Mouse (Mus musculus) gastrocnemius, adult 2 months (tissue): ENCODE measurements around the gene Fndc8. TPM values are rescaled to one million over a fixed set of nuclear protein-coding genes. Genes with fewer than 3 reads are reported as not detected.

ENCODE experiments used
- DNase-seq: peaks from one replicate; pipeline ENCODE4 v3.0.0; 2022
- H3K27ac ChIP-seq: fragments of 200-600 bp; 2 replicates; pipeline ENCODE4 v1.8.1; 2022; ENCODE audit warnings: mild to moderate bottlenecking
- H3K4me3 ChIP-seq: fragments of 200-600 bp; 2 replicates; pipeline ENCODE4 v1.8.1; 2022; ENCODE audit warnings: mild to moderate bottlenecking, moderate library complexity
- CTCF ChIP-seq: fragments of 200-600 bp; IDR thresholded peaks from 2 replicates; pipeline ENCODE4 v1.8.1; 2022; ENCODE audit warnings: antibody characterized with exemption, mild to moderate bottlenecking, moderate library complexity
- intact Hi-C: fragments of 180-260 bp; cut with DNase I; formaldehyde crosslinking; loops from one replicate; pipeline ENCODE4 v1.15.1; 2025
- total RNA-seq, 2 experiments: library from RNA; stranded (reverse); gene quantifications; 2 replicates each; pipeline ENCODE4 v1.2.3; 2021

Fndc8 gene
- total RNA-seq, 2 experiments from 2014 or later = not detected

GRCm38 (mm10) chr11:82857307-82857848 is 34.5 kb upstream of the Fndc8 start:
- Histone ChIP-seq H3K4me3 (no peak overlapping the region), H3K27ac (peak overlapping the region; percentile 70)
- TF ChIP-seq CTCF = no peak
- intact Hi-C loops = loop anchor here (5.0 kb wide), 1 partner anchor 35 kb away; no protein-coding TSS in a partner anchor
- no peak for DNase-seq

GRCm38 (mm10) chr11:82860759-82861158 is 31.2 kb upstream of the Fndc8 start:
- no peak for DNase-seq
- Histone ChIP-seq H3K27ac (no peak overlapping the region; the same call in 1 of the 2 replicates), H3K4me3 (no peak overlapping the region)
- no peak for TF ChIP-seq CTCF
- intact Hi-C loops = no loop called here

GRCm38 (mm10) chr11:82861558-82861957 is 30.4 kb upstream of the Fndc8 start:
- intact Hi-C loops = no loop called here
- H3K4me3 ChIP-seq = no peak overlapping the region
- H3K27ac ChIP-seq = peak overlapping the region; percentile 68
- no peak for TF ChIP-seq CTCF
- DNase-seq = peak; percentile 59

- H3K27ac ChIP-seq = no peak overlapping the region
- intact Hi-C loops = no loop called here
- no peak overlapping the region for H3K4me3 ChIP-seq
- TF ChIP-seq CTCF = no peak
- no peak for DNase-seq
Observed at GRCm38 (mm10) chr11:82862638-82863037, 29.3 kb upstream of the Fndc8 start.

GRCm38 (mm10) chr11:82863059-82863458 is 28.9 kb upstream of the Fndc8 start:
- no peak for DNase-seq
- intact Hi-C loops = no loop called here
- Histone ChIP-seq H3K4me3 (no peak overlapping the region), H3K27ac (no peak overlapping the region)
- TF ChIP-seq CTCF = no peak

GRCm38 (mm10) chr11:82863488-82863931 is 28.4 kb upstream of the Fndc8 start:
- TF ChIP-seq CTCF = no peak
- intact Hi-C loops = no loop called here
- Histone ChIP-seq H3K27ac (no peak overlapping the region), H3K4me3 (no peak overlapping the region)
- no peak for DNase-seq

GRCm38 (mm10) chr11:82865957-82866356 is 26.0 kb upstream of the Fndc8 start:
- Histone ChIP-seq H3K27ac (no peak overlapping the region), H3K4me3 (no peak overlapping the region)
- no peak for DNase-seq
- intact Hi-C loops = no loop called here
- TF ChIP-seq CTCF = no peak

- H3K4me3 ChIP-seq = no peak overlapping the region
- no peak overlapping the region for H3K27ac ChIP-seq
- DNase-seq = no peak
- TF ChIP-seq CTCF = no peak
- intact Hi-C loops = no loop called here
Observed at GRCm38 (mm10) chr11:82866850-82867564, 24.9 kb upstream of the Fndc8 start.

- no peak for DNase-seq
- TF ChIP-seq CTCF = no peak
- H3K27ac ChIP-seq = no peak overlapping the region
- intact Hi-C loops = loop anchor here (2.0 kb wide), 1 partner anchor 431 kb away; the partner anchor contains the start of gene Ap2b1
- H3K4me3 ChIP-seq = no peak overlapping the region
Observed at GRCm38 (mm10) chr11:82867956-82868355, 24.0 kb upstream of the Fndc8 start.

GRCm38 (mm10) chr11:82869506-82870172 is 22.3 kb upstream of the Fndc8 start:
- H3K27ac ChIP-seq = peak overlapping the region; percentile 96
- TF ChIP-seq CTCF = no peak
- intact Hi-C loops = loop anchor here (2.0 to 5.0 kb wide), 3 partner anchors 89 to 429 kb away; partner anchors contain the start of genes Ap2b1, Cct6b, Lig3 and Zfp830
- DNase-seq = no peak
- H3K4me3 ChIP-seq = peak overlapping the region; percentile 94

GRCm38 (mm10) chr11:82870173-82871030 is 21.5 kb upstream of the Fndc8 start:
- intact Hi-C loops = loop anchor here (1.0 to 5.0 kb wide), 4 partner anchors 25 to 108 kb away; partner anchors contain the start of genes Cct6b, Lig3 and Zfp830
- DNase-seq = peak; percentile 86
- no peak for TF ChIP-seq CTCF
- Histone ChIP-seq H3K4me3 (peak overlapping the region; percentile 94), H3K27ac (peak overlapping the region; percentile 96)

GRCm38 (mm10) chr11:82871031-82871446 is 20.9 kb upstream of the Fndc8 start, which contains the start of gene Rffl:
Gene Rffl, minus strand, starts transcription at chr11:82871210.
- Histone ChIP-seq H3K27ac (peak within 1 kb of the TSS; percentile 96), H3K4me3 (peak within 1 kb of the TSS; percentile 94)
- peak; percentile 78 for TF ChIP-seq CTCF
- DNase-seq = peak; percentile 97
- intact Hi-C loops = loop anchor here (1.0 to 5.0 kb wide), 4 partner anchors 26 to 109 kb away; partner anchors contain the start of genes Cct6b, Lig3 and Zfp830
